Mouse (Mus musculus): Measurements from ENCODE around the gene Khdc1c.

- TF ChIP-seq CTCF (IDR thresholded peaks at IDR 0.05; ENCODE audit: low read depth) (no peak), EP300 (IDR thresholded peaks at IDR 0.05; ENCODE audit: low read depth) (no peak)
Measured at GRCm38 (mm10) chr1:21349341-21349740, 18.8 kb upstream of the Khdc1c start, which contains the start of gene Khdc1a.

All from heart, postnatal 0 days (tissue).